ENCODE assay signal across 19 mouse cellular contexts in genomic region chr8:8812807-8813167, GRCm38 (mm10).
A peak's percentile ranks its signal among the peaks of the same experiment; 100 is the strongest.
DNase-seq lines count a peak whose midpoint lies in the region; ATAC-seq lines count a peak whose summit lies in the region.
"Had no signal": no experiment of that assay in that cellular context is flagged by ENCODE, and none has a peak within 500 bp of the region (broad histone marks: within the 10 kb centered on the region; RNA-seq: fewer than 3 reads in every experiment).

No protein-coding gene starts in this region.

- no peak overlapping the region for H3K4me2 ChIP-seq in hindbrain, embryonic 11.5 days (replicated peaks; ENCODE audit: low read depth, low read length)
- no peak overlapping the region for H3K4me2 ChIP-seq in hindbrain, embryonic 12.5 days (replicated peaks)
- peak overlapping the region; percentile 39 for H3K4me2 ChIP-seq in lung, embryonic 16.5 days (ENCODE audit: low read depth, low read length)
- H3K4me2 ChIP-seq in embryonic facial prominence, embryonic 13.5 days = no peak overlapping the region
- H3K4me2 ChIP-seq: forebrain, embryonic 12.5 days; heart, embryonic 11.5 days; heart, embryonic 15.5 days had no signal

- H3K36me3 ChIP-seq in hindbrain, embryonic 11.5 days (ENCODE audit: control insufficient read depth, insufficient read depth, low read length) = no peaks in the 10 kb centered on the region
- H3K36me3 ChIP-seq in hindbrain, embryonic 12.5 days = no peaks in the 10 kb centered on the region
- H3K36me3 ChIP-seq in lung, embryonic 16.5 days (ENCODE audit: control insufficient read depth, insufficient read depth, low read length) = no peaks in the 10 kb centered on the region
- no peaks in the 10 kb centered on the region for H3K36me3 ChIP-seq in embryonic facial prominence, embryonic 13.5 days
- H3K36me3 ChIP-seq: forebrain, embryonic 12.5 days; heart, embryonic 15.5 days had no signal

- ATAC-seq in hindbrain, embryonic 11.5 days (ENCODE audit: low FRiP score) = 0 out of 2 replicates have a peak, but pooled peaks have one; percentile 40
- no peak for ATAC-seq in hindbrain, embryonic 12.5 days (ENCODE audit: low FRiP score)
- peak; percentile 55 for ATAC-seq in lung, embryonic 16.5 days (ENCODE audit: low read depth)
- ATAC-seq in embryonic facial prominence, embryonic 13.5 days (ENCODE audit: insufficient number of reproducible peaks, insufficient read depth, low FRiP score, low TSS enrichment, low read depth) = no peak
- ATAC-seq: activated CD4-positive, CD25-positive, alpha-beta regulatory T cell, adult 4 months; forebrain, postnatal 0 days; hindbrain, postnatal 0 days had no signal

- no peak for DNase-seq in hindbrain, embryonic 11.5 days (ENCODE audit: low spot score)
- DNase-seq in lung, postnatal 10 days = no peak
- DNase-seq in R1 (ENCODE audit: low read depth, low spot score) = peak; percentile 14
- DNase-seq in kidney, adult 18-20 months = no peak
- DNase-seq: adrenal gland, postnatal 14 days; cerebellum, adult 18-20 months; cerebellum, adult 9-11 months; cerebellum, postnatal 36 days; forebrain, postnatal 0 days; gastrocnemius, postnatal 14 days had no signal

- no peak overlapping the region for H3K9ac ChIP-seq in hindbrain, embryonic 11.5 days (ENCODE audit: low read depth, low read length)
- H3K9ac ChIP-seq in hindbrain, embryonic 12.5 days = no peak overlapping the region
- H3K9ac ChIP-seq in lung, embryonic 16.5 days (ENCODE audit: low read length) = no peak overlapping the region
- H3K9ac ChIP-seq in embryonic facial prominence, embryonic 13.5 days = no peak overlapping the region
- H3K9ac ChIP-seq: forebrain, embryonic 12.5 days; forebrain, postnatal 0 days; heart, embryonic 15.5 days had no signal

- no peak overlapping the region for H3K27ac ChIP-seq in hindbrain, embryonic 11.5 days (ENCODE audit: low read depth, low read length)
- no peak overlapping the region for H3K27ac ChIP-seq in hindbrain, embryonic 12.5 days
- H3K27ac ChIP-seq in lung, embryonic 16.5 days (ENCODE audit: low read length) = peak overlapping the region; percentile 83
- H3K27ac ChIP-seq in embryonic facial prominence, embryonic 13.5 days = peak overlapping the region; percentile 57; the same call in 1 of the 2 replicates
- H3K27ac ChIP-seq: forebrain, embryonic 12.5 days; heart, adult 2 months; heart, embryonic 15.5 days; hindbrain, postnatal 0 days had no signal

- H3K9me3 ChIP-seq in hindbrain, embryonic 11.5 days (ENCODE audit: control insufficient read depth, low read length) = no peaks in the 10 kb centered on the region
- H3K9me3 ChIP-seq in hindbrain, embryonic 12.5 days (replicated peaks) = no peaks in the 10 kb centered on the region
- no peaks in the 10 kb centered on the region for H3K9me3 ChIP-seq in lung, embryonic 16.5 days (ENCODE audit: control insufficient read depth, low read length)
- no peaks in the 10 kb centered on the region for H3K9me3 ChIP-seq in embryonic facial prominence, embryonic 13.5 days
- H3K9me3 ChIP-seq: forebrain, embryonic 12.5 days; heart, embryonic 15.5 days had no signal

- no peaks in the 10 kb centered on the region for H3K4me1 ChIP-seq in hindbrain, embryonic 11.5 days (replicated peaks; ENCODE audit: control insufficient read depth, insufficient read depth, low read length)
- peaks cover 12% of the 10 kb centered on the region; the same call in 1 of the 2 replicates for H3K4me1 ChIP-seq in hindbrain, embryonic 12.5 days
- H3K4me1 ChIP-seq in lung, embryonic 16.5 days (replicated peaks; ENCODE audit: control insufficient read depth, insufficient read depth, low read length) = peaks cover 14% of the 10 kb centered on the region
- peaks cover 19% of the 10 kb centered on the region for H3K4me1 ChIP-seq in embryonic facial prominence, embryonic 13.5 days
- H3K4me1 ChIP-seq: forebrain, embryonic 12.5 days; heart, embryonic 15.5 days had no signal

- H3K27me3 ChIP-seq in hindbrain, embryonic 11.5 days (ENCODE audit: control insufficient read depth, insufficient read depth, low read length) = no peaks in the 10 kb centered on the region
- H3K27me3 ChIP-seq in hindbrain, embryonic 12.5 days = no peaks in the 10 kb centered on the region
- no peaks in the 10 kb centered on the region for H3K27me3 ChIP-seq in lung, embryonic 16.5 days (ENCODE audit: control insufficient read depth, insufficient read depth, low read depth, low read length)
- no peaks in the 10 kb centered on the region for H3K27me3 ChIP-seq in embryonic facial prominence, embryonic 13.5 days
- H3K27me3 ChIP-seq: forebrain, embryonic 12.5 days; heart, embryonic 15.5 days had no signal

- WGBS in hindbrain, embryonic 11.5 days = 80% methylated on average over 5 of the region's 5 CpGs
- WGBS in hindbrain, embryonic 12.5 days = 85% methylated on average over 5 of the region's 5 CpGs
- WGBS in lung, embryonic 16.5 days = 57% methylated on average over 5 of the region's 5 CpGs
- 83% methylated on average over 5 of the region's 5 CpGs for WGBS in embryonic facial prominence, embryonic 13.5 days

- no peak overlapping the region for H3K4me3 ChIP-seq in hindbrain, embryonic 11.5 days (ENCODE audit: low read depth, low read length)
- H3K4me3 ChIP-seq in hindbrain, embryonic 12.5 days = no peak overlapping the region
- no peak overlapping the region; the same call in 1 of the 2 replicates for H3K4me3 ChIP-seq in lung, embryonic 16.5 days (ENCODE audit: low read length)
- no peak overlapping the region for H3K4me3 ChIP-seq in embryonic facial prominence, embryonic 13.5 days
- H3K4me3 ChIP-seq: forebrain, embryonic 12.5 days; heart, adult 2 months; heart, embryonic 15.5 days had no signal

Comparison
In these comparisons a context has a peak if more than half of its experiments do, and no peak if none do; other contexts are left out.
1. ATAC-seq: peak in hindbrain, embryonic 11.5 days (single experiment) and lung, embryonic 16.5 days (single experiment); none in hindbrain, embryonic 12.5 days (single experiment) and embryonic facial prominence, embryonic 13.5 days (single experiment).
2. H3K27ac ChIP-seq: peak in lung, embryonic 16.5 days (single experiment) and embryonic facial prominence, embryonic 13.5 days (single experiment); none in hindbrain, embryonic 11.5 days (single experiment) and hindbrain, embryonic 12.5 days (single experiment).